Comparison of ENCODE assay signal across 11 mouse cellular contexts in genomic region chr11:94455161-94455820, GRCm38 (mm10). TPM values are rescaled to one million over a fixed set of nuclear protein-coding genes. Genes with fewer than 3 reads are reported as not detected.
DNase-seq lines count a peak whose midpoint lies in the region; ATAC-seq lines count a peak whose summit lies in the region.
"Had no signal": no experiment of that assay in that cellular context is flagged by ENCODE, and none has a peak within 500 bp of the region (broad histone marks: within the 10 kb centered on the region; RNA-seq: fewer than 3 reads in every experiment).

No protein-coding gene starts in this region.

- no peak overlapping the region for H3K4me3 ChIP-seq in hindbrain, embryonic 11.5 days (ENCODE audit: low read depth, low read length)
- H3K4me3 ChIP-seq in hindbrain, embryonic 10.5 days: no peak overlapping the region
- H3K4me3 ChIP-seq in liver, embryonic 11.5 days (ENCODE audit: low read depth, low read length): no peak overlapping the region

- H3K4me1 ChIP-seq in hindbrain, embryonic 11.5 days (replicated peaks; ENCODE audit: control insufficient read depth, insufficient read depth, low read length): peaks cover 3% of the 10 kb centered on the region; the same call in 1 of the 2 replicates
- peaks cover 45% of the 10 kb centered on the region for H3K4me1 ChIP-seq in hindbrain, embryonic 10.5 days (replicated peaks)
- peaks cover 9% of the 10 kb centered on the region for H3K4me1 ChIP-seq in liver, embryonic 11.5 days (replicated peaks; ENCODE audit: control insufficient read depth, insufficient read depth, low read length)

- H3K9ac ChIP-seq in hindbrain, embryonic 11.5 days (ENCODE audit: low read depth, low read length): no peak overlapping the region
- no peak overlapping the region for H3K9ac ChIP-seq in liver, embryonic 11.5 days (ENCODE audit: low read depth, low read length)

- 82% methylated on average over 10 of the region's 10 CpGs for WGBS in hindbrain, embryonic 11.5 days
- 80% methylated on average over 10 of the region's 10 CpGs for WGBS in hindbrain, embryonic 10.5 days
- 70% methylated on average over 10 of the region's 10 CpGs for WGBS in liver, embryonic 11.5 days

- no peak for ATAC-seq in hindbrain, embryonic 11.5 days (ENCODE audit: low FRiP score)
- peak; percentile 10; the same call in 1 of the 2 replicates for ATAC-seq in liver, embryonic 11.5 days (replicated peaks; ENCODE audit: low FRiP score)

- H3K27me3 ChIP-seq in hindbrain, embryonic 11.5 days (ENCODE audit: control insufficient read depth, insufficient read depth, low read length): no peaks in the 10 kb centered on the region
- H3K27me3 ChIP-seq in hindbrain, embryonic 10.5 days (ENCODE audit: insufficient read depth, poor library complexity, severe bottlenecking): peaks cover 14% of the 10 kb centered on the region; the same call in 1 of the 2 replicates
- H3K27me3 ChIP-seq in liver, embryonic 11.5 days (replicated peaks; ENCODE audit: control insufficient read depth, insufficient read depth, low read length): peaks cover 14% of the 10 kb centered on the region; the same call in 1 of the 2 replicates

- peak overlapping the region; percentile 10; the same call in 1 of the 2 replicates for H3K27ac ChIP-seq in hindbrain, embryonic 11.5 days (ENCODE audit: low read depth, low read length)
- no peak overlapping the region; the same call in 1 of the 2 replicates for H3K27ac ChIP-seq in hindbrain, embryonic 10.5 days
- H3K27ac ChIP-seq in liver, embryonic 11.5 days (ENCODE audit: low read depth, low read length): 0 out of 2 replicates have a peak overlapping the region, but pooled peaks have one; percentile 74

- H3K4me2 ChIP-seq in hindbrain, embryonic 11.5 days (replicated peaks; ENCODE audit: low read depth, low read length): no peak overlapping the region
- peak overlapping the region; percentile 54 for H3K4me2 ChIP-seq in liver, embryonic 11.5 days

- no peaks in the 10 kb centered on the region for H3K36me3 ChIP-seq in hindbrain, embryonic 11.5 days (ENCODE audit: control insufficient read depth, insufficient read depth, low read length)
- peaks cover 65% of the 10 kb centered on the region for H3K36me3 ChIP-seq in hindbrain, embryonic 10.5 days
- no peaks in the 10 kb centered on the region for H3K36me3 ChIP-seq in liver, embryonic 11.5 days (ENCODE audit: control insufficient read depth, insufficient read depth, low read length)

- DNase-seq in hindbrain, embryonic 11.5 days (ENCODE audit: low spot score): no peak
- DNase-seq in hindbrain, embryonic 10.5 days (ENCODE audit: low spot score): no peak
- peak; percentile 26 for DNase-seq in thymus, postnatal 4 days
- DNase-seq in thymus, postnatal 36 days: no peak
- no peak for DNase-seq in liver, embryonic 11.5 days (ENCODE audit: low spot score)
- no peak for DNase-seq in gastrocnemius, postnatal 10 days
- DNase-seq in natural killer cell, adult 2 months (ENCODE audit: low spot score in 2 of 2): no peak
- DNase-seq: gastrocnemius, postnatal 14 days; heart, postnatal 4 days; kidney, postnatal 10 days; lung, postnatal 14 days had no signal

- H3K9me3 ChIP-seq in hindbrain, embryonic 11.5 days (ENCODE audit: control insufficient read depth, low read length): no peaks in the 10 kb centered on the region
- no peaks in the 10 kb centered on the region for H3K9me3 ChIP-seq in hindbrain, embryonic 10.5 days
- no peaks in the 10 kb centered on the region for H3K9me3 ChIP-seq in liver, embryonic 11.5 days (ENCODE audit: control insufficient read depth, low read length)

RNA-seq across cellular contexts. Expression of gene Cacna1g, which starts 18.7 kb away (rescaled TPM):
- 10.9 and 19.3 TPM in 2 replicates for polyA plus RNA-seq in hindbrain, embryonic 11.5 days (2014; fragmentation: Nextera tagmentation; extraction: Ambion mirVana)
- 5.3 and 7.7 TPM in 2 replicates for polyA plus RNA-seq in hindbrain, embryonic 10.5 days (2016; fragmentation: Nextera tagmentation; extraction: Ambion mirVana)
- 2.7 and 4.7 TPM in 2 replicates for polyA plus RNA-seq in liver, embryonic 11.5 days (2014; fragmentation: Nextera tagmentation; extraction: Ambion mirVana)
- 1 to 10 TPM; 7.0 to 9.0 TPM for total RNA-seq in gastrocnemius, postnatal 10 days (2021)

RNA-seq across cellular contexts. Expression of gene Spata20, which starts 30.7 kb away (rescaled TPM):
- not detected in 2 replicates for polyA plus RNA-seq in hindbrain, embryonic 11.5 days (2014; fragmentation: Nextera tagmentation; extraction: Ambion mirVana)
- polyA plus RNA-seq in hindbrain, embryonic 10.5 days (2016; fragmentation: Nextera tagmentation; extraction: Ambion mirVana): 0.05 TPM in 1 of 2 replicates, not detected in the other
- polyA plus RNA-seq in liver, embryonic 11.5 days (2014; fragmentation: Nextera tagmentation; extraction: Ambion mirVana): not detected in 2 replicates
- total RNA-seq in gastrocnemius, postnatal 10 days (2021): not detected
- total RNA-seq: gastrocnemius, postnatal 14 days had no signal

RNA-seq across cellular contexts. Expression of gene Epn3, which starts 44.5 kb away (rescaled TPM):
- 0.80 and 1.3 TPM in 2 replicates for polyA plus RNA-seq in hindbrain, embryonic 11.5 days (2014; fragmentation: Nextera tagmentation; extraction: Ambion mirVana)
- 1.7 and 1.9 TPM in 2 replicates for polyA plus RNA-seq in hindbrain, embryonic 10.5 days (2016; fragmentation: Nextera tagmentation; extraction: Ambion mirVana)
- 0.84 and 0.91 TPM in 2 replicates for polyA plus RNA-seq in liver, embryonic 11.5 days (2014; fragmentation: Nextera tagmentation; extraction: Ambion mirVana)
- total RNA-seq in gastrocnemius, postnatal 10 days (2021): under 1 TPM; 0.21 to 0.59 TPM
